Mouse (Mus musculus): ENCODE results near the gene Gpr85.
"Not testable (repeated sequence)": the region's sequence is repeated elsewhere in the genome, so short reads cannot be mapped to it uniquely, and the experiment has no call there.

The Gpr85 gene

DNA sequence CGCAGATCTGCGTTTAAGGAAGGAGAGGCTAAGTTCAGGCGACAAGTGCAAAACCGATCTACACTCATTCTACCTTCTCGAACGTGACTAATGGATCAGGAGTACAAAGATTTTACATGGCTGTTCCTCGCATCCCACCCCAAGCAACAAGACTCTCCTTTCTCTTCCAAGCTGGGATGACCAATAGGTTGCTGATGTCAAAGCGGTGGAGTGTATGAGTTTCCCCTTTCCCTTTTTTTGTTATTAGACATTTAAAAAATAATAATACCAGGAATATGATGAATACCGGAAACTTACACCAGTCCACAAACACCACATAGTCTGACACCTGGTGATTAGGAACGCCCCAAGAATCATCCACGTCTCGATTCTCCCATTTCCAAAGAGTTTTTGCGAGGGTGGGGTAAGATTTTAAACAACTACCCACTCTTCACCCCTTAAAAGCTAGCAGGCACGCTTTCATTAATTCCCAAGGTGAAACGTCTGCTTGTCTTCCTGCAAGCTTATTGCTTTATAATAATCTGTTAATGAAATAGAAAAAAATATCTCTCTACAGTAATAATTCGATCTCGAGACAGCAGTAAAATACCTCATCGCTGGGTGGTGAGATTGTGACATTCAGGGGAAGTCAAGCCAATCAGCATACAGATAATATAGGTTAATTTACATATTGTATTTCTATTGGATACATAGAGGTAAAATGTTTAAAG lies at the start of gene Gpr85:
Gene Gpr85, minus strand, starts transcription at position 598 of the 710 bp plus-strand sequence.
- in situ Hi-C loops (cut with MboI, MseI) = no loop called here

DNA sequence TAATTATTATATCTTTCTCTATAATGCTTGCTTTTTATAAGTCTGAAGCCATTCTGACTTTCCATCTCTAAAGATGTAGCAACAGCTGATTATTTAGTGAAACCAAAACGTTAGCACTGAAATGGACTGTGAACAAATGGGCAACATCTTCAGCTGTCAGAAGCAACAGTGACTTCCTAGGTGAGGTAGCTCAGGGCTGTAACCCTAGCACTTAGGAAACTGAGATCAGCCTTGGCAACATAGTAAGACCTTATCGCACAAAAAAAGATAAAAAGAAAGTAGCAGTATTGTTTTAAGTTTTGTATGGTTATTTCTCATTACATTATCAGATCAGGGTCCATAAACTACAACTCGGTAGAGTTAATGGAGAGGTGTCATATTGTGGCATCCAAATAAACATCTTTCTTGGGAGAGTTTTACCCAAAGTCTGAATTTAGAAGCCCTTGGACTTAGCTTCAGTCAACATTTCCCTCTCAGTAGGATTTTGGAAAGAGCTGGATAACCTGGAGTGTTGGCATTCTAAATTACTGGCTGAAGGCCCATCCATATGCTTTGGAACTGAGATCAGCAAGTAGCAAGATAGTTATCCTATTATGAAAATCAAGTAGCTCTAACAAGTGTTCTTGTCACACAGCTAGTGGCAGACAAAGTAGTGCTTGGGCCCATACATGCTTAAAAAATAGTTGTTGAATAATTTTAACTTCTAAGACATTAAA lies 45.3 kb upstream of the Gpr85 start:
- in situ Hi-C loops (cut with MboI, MseI) = no loop called here

DNA sequence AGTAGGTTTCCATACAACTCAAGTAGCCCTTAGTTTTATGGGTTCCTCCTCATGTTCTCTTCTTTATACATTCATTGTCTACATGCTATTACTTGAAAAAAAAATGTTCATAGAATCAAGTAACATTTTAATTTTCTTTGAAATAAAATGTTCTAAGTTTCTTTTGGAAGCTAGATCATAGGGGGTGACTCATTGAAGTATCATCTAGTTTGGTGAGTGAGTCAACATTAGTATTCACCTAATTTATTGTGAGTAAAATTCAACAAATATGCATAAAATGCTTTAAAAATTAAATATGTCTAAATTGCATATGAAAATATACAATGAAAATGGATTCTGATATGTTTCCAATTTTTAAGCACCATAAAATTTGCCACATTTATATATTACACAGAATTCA lies 43.2 kb upstream of the Gpr85 start:
- in situ Hi-C loops (cut with MboI, MseI) = no loop called here

DNA sequence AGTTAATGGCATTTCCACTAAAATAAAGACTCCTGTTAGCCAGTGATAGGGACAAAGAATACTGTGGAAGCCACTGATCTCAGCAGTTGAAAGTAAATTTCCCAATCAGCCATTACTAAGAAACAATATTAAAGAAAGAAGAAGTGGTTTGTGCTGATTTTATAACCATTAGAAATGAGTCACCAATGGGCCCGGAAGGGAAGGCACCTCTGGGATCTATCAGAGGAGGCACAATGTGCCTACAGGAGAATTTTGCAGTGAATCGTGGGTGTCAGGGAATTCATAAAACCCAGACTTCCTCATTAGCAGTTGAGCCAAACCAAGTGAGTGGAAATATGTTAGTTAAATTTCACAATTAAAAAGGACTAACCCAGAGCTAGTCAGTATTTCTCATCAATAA lies 34.2 kb upstream of the Gpr85 start:
- in situ Hi-C loops (cut with MboI, MseI) = loop anchor here in 1 of 2 experiments (5.0 to 25.0 kb wide), 2 partner anchors 272 to 812 kb away; partner anchors contain the start of gene Tmem106b

DNA sequence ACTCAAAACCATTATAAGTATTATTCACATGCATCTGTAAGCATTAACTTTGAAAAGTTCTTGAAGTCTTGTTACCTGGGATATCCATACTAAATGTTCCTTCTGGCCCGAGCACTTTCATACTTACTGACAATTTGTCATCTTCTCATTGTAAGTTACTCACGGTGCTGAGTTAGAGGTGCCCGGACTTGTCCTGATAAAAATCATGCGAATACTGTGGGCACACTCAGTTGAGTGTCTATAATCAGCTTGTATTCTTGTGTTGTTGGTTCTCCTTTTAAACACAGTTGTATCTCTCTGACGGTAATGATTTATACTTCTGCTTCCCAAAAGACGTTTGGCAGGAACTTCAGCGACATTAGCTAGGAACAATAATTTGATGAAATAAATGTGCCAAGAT lies 32.3 kb upstream of the Gpr85 start:
- in situ Hi-C loops (cut with MboI, MseI) = loop anchor here in 1 of 2 experiments (5.0 to 25.0 kb wide), 2 partner anchors 270 to 810 kb away; partner anchors contain the start of gene Tmem106b

DNA sequence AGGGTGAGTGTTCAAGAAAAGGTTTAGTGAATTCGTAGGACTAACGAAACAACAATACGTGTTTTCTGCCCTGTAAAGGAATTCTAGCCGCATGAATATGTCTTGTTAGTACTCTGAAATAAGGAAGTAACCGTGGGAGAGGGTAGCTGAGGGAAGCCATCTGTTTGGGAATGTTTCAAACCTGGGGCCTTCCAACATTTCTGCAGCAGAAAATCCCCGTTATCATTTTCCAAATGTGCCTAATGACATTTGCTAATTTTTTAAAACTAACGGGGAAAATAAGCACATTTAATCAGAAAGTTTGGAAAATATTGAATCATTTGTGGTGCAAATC lies 31.9 kb upstream of the Gpr85 start:
- in situ Hi-C loops (cut with MboI, MseI) = loop anchor here in 1 of 2 experiments (5.0 to 25.0 kb wide), 2 partner anchors 269 to 809 kb away; partner anchors contain the start of gene Tmem106b

DNA sequence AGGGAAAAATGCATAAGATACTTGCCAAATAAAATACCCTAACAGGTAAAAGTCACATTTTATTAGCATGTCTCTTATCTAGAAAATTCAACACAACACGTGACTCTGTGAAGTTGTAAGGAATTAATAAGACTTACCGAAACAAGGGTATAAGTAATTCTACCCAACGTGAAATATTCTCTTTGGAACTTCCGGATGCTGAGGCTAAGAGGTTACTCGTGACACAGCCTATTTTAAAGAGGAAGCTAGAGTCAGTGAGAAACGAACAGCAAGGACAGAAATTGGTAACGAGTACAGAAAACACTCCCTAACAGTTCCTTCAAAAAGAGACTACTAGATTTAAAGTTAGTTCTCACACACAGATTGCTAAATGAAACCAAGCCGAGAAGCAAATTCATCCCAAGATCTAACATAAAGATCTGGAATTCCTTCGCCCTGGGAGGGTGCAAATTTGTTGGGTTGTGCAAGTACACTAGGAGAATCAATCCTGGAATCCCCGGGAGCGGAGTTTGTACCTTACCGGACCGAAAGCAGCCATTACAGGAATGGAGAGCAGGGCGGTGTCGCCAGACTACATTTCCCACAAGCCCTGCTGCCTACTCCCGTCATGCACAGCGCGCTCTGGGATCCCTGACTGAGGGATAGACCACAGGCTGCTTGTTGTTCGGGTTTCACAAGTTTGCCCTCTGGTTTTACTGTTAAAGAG lies 31.3 kb upstream of the Gpr85 start, which contains the start of gene 2610001J05Rik:
Gene 2610001J05Rik, minus strand, starts transcription at position 600 of the 706 bp plus-strand sequence.
- in situ Hi-C loops (cut with MboI, MseI) = loop anchor here in 1 of 2 experiments (5.0 to 25.0 kb wide), 2 partner anchors 269 to 809 kb away; partner anchors contain the start of gene Tmem106b

DNA sequence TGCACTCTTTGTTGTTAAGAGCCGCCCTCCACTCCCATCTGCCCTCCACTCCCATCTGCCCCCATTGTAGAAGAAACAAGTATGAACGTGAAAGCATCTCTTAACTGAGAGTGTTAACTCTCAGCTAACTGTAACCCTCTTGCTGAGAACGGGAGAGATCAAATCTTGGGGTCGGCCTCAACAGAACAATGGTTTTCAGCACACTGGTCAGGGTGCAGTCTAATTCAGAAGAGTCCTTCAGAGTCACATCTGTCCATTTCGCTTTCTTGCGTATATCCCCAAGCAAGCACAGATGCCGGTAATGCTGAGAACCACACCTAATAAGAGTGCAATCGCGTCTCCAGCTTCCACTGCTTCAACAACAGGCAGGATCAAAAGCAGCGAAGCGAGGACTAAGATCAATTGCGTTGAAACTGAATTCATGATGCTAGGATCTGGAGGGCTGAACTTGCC lies 30.6 kb upstream of the Gpr85 start:
- in situ Hi-C loops (cut with MboI, MseI) = loop anchor here in 1 of 2 experiments (5.0 to 25.0 kb wide), 2 partner anchors 268 to 808 kb away; partner anchors contain the start of gene Tmem106b

DNA sequence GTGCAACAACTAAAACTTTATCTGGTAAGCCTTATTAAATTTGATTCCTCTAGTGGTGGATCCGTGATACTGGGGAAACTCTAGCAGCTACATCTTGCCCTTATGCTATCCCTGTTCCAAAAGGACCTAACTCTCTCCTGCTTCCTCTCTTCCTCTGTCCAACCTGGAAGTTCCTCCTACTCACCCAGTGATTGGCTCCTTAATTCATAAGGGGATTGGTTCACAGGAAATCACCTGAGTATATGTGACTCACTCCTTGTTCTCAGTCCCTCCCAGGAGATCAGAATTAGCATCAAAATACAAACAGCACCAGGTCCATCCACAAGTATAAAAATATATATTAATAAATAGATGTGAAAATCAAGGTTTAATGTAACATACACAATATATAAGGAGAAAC lies 20.9 kb upstream of the Gpr85 start:
- in situ Hi-C loops (cut with MboI, MseI) = loop anchor here in 1 of 2 experiments (25.0 kb wide), 1 partner anchor 798 kb away; the partner anchor contains the start of gene Tmem106b

DNA sequence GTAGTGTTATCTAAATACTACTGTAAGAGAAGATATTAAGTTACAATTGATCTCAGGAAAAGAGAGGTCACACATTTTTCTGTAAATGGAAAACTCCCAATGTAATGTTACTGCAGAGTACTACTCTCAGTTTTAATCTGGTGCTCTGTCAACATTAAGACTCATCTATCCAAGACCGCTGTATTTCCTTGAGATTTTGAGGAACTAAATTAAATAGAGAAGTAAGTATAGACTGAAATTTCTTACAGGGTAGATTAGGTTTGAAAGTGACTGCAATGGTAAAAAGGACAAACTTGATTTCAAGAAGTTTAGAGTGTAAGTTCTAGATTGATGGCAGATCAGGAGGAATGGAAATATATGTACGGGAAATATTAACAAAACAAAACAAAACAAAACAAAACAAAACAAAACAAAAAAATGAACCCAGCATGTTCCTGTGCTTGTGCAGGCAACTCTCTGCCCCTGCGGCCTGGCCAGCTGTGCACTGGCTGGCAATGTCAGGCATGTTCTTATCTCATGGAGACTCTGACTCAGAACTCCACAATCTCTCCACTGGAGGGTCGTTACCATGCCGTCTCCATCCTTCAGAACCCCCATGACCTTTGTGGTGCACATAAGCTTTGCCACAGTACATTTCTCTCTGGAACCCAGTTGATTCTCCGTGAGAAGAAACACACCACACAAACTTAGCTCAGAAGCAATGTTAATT lies 20.3 kb upstream of the Gpr85 start:
- in situ Hi-C loops (cut with MboI, MseI) = loop anchor here in 1 of 2 experiments (25.0 kb wide), 1 partner anchor 798 kb away; the partner anchor contains the start of gene Tmem106b

DNA sequence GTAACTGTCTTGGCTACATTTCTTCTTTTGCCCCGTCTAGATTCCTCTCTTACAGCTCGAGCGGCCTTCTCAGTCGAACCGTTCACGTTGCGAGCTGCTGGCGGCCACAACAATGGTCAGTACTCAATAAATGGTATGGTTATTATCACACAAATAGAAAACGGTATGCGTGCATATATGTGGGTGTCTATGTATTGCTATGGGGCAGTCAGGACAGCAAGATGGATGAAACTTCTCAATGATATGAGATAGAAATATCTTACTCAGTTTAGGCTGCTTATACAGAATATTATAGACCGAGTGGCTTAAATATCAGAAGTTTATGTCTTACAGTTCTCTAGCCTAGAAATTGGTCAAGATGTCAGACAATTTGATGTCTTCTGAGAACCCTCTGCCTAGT lies 14.5 kb upstream of the Gpr85 start:
- in situ Hi-C loops (cut with MboI, MseI) = loop anchor here in 1 of 2 experiments (25.0 kb wide), 1 partner anchor 792 kb away; the partner anchor contains the start of gene Tmem106b

DNA sequence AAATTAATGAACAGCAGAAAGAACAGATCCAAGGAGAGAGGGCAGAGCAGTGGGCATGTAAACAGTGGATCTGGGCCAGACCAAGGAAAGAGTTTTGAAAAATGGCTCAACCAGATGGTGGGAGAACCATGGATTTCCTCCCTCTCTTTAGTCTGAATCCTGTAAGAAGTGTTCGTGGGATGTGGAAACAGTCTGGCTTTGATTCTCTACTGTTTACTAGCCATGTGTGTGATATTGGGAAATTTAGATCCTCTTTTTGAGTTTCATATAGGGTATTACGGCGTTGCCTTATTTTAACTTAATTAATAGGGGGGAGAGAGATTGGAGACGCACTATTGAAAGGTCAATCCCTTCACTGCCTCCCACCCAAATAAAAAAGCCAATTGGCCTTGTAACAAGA lies 13.5 kb upstream of the Gpr85 start:
- in situ Hi-C loops (cut with MboI, MseI) = loop anchor here in 1 of 2 experiments (25.0 kb wide), 1 partner anchor 791 kb away; the partner anchor contains the start of gene Tmem106b

DNA sequence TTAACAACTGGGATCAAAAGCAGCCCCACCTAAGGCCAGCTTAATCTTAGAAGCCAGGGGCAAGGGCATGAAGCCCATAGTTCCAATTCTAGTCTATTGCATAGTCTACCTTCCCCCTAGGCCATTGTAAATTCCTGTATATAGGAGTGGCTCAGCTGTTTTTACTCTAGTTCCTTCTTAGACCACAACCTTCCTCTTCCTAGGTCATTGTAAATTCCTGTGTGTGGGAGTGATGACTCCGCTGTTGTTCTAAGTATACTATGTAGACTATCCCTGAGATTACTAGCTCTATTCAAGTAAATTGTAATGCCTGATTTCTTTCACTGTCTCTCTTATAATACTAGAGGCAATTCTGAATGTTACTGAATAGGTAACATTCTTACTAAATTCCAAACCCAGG lies 6.3 kb upstream of the Gpr85 start:
- in situ Hi-C loops (cut with MboI, MseI) = not testable (repeated sequence)

DNA sequence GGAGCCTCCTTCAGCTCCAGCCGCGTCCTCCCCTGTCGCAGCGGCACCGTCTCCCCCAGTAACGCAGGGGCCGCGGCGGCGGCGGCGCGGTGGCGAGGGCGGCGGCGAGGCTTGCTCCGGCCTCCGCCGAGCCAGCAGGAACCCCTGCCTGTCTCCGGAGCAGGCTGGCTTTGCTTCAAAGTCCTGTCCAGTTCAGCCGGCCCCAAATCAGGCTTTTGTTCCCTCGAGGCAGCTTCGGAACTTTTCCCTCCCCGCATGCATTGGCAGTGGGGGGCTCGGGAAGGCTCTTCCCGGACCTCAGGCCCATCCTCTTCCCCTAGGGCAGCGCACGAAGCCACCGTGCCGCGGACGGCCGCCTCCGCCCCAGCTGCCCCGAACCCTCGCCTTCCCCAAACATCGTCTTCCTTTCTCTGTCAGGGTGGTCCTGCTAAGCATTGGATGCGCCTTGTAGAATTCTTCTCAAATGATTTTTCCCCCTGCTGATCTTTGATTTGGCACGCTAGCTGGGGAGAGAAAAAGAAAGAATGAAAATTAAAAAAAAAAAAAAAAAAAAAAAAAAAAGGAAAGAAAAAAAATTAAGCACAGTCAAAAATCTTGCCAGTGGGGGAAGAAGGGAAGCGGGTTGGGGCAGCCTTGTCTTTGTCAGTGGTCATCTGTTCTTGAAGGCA lies 931 bp downstream of the Gpr85 start:
- in situ Hi-C loops (cut with MboI, MseI) = no loop called here

DNA sequence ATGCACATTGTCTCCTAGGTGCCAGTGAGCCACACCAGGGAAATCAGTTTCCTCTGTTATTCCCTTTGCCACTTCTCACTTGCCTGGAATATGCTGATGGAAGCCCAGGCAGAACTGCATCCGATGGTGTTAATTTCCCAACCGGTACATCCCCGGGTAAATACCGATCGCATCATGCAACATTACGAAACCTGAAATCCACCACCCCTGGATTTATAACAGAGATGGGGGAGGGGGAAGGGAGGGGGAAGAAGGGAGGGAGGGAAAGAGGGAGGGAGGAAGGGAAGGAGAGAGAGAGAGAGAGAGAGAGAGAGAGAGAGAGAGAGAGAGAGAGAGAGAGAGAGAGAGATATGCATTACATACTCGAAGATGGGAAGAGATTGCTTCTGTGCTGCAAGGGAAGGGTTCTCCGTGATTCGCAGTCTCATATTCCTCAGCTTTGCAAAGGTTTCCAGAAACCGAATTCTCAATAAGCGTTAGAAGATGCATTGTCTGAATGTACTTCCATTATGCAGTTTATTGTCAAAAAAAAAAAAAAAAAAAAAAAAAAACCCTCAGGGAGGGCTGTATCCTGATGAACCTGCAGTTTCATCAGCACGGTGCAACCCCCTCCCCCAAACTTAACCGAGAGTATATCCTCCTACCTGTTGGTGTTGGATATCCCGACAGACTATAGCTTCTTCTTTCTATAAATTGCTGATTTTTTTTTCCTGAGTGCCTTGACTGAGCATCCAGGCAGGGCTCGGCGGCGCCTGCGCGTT lies 1.6 kb downstream of the Gpr85 start:
- in situ Hi-C loops (cut with MboI, MseI) = no loop called here

DNA sequence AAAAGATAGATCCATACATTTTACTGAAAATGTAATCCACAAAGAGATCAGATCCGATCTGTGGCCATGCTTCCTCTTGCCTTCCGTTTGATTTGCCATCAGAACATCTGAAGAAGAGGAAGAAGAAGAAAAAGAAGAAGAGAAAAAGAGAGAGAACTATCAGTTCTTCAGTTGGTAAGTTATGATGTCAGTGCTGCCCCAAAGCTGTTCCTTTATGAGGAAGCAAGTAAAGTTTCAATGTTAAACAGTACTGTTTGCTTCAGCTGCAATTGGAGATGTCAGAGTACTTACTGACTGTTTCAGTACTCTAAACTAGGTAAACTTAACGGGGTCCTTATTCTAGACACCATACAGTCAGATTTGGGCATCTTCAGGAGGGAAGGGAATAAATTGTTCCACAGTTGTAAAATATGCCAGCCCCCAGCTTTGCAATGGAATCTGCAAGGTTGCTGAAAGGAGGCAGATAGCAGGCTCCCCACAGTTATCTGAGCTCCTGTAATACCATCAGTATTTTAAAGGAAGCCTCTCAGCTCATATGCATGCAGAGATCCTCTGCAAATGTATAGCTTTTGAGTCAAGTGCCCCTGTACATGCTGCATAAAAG lies 2.7 kb downstream of the Gpr85 start:
- in situ Hi-C loops (cut with MboI, MseI) = no loop called here

DNA sequence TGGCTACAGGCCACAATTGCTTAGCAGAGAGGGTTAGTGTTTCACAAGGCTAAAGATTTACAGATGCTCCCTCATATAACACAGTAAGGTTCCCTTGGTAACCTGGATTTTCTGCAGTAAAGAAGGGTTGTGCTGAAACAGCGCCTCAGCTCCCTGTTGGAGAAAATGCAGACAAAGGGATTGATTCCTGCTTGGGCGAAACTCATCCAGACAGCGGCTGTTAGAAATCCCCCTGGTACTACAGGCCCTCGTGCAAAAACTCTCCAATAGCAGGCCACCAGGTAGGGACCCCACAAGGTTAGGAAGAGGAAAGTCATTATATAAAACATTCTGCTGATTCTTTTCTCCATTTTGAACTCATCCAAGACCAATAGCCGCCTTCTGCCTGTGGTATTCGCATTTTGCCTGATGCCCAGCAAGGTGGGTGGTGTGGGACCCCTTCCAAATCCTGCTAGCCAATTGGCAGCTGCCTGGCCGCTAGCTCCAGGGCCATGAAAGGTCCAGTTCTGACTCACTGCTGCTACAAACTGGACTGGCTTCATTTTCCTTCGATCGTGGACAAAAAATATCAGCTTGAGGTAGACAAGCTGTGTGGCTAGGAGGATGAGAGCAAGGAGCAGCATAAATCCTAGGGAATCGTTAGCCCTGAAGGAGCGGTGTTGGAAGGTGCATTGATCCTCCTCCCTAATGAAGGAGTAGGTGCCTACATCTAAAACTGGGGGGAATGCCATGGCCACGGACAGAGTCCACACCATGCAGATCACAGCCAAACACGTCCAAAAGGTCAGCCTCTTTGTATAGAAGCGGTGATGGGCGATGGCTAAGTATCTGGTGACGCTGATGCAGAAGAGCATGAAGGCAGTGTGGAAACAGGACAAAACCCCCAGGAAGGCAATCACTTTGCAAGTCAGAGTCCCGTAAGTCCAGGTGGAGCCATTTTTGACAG lies 3.7 kb downstream of the Gpr85 start:
- in situ Hi-C loops (cut with MboI, MseI) = no loop called here

DNA sequence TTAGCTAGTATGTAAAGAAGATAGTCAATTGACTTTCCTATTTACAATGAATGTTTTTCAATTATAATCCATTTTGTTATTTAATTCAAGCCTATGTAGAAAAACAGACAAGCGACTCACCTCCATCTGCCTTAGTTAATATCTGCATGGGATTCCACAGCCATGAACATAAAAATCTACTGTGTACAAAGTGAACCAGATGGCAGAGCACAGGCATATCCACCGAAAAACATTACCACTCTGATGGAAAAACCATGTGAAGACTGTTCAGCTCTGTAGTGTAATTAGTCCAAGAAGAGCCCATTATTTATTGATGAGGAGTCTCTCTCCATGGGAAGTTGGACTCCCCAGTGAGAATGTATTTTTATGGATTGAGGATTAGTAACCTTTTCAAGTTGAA lies 7.0 kb downstream of the Gpr85 start:
- in situ Hi-C loops (cut with MboI, MseI) = no loop called here
